Mouse (Mus musculus) mesoderm, embryonic 11.5 days (tissue): Measurements from ENCODE around the gene Rnf2.

ENCODE experiments used
- DNase-seq: peaks from one replicate; pipeline ENCODE4 v3.0.0-alpha.2; 2012; ENCODE audit warnings: low read depth, low spot score

The Rnf2 gene

GRCm38 (mm10) chr1:151500531-151501361 lies at the start of gene Rnf2:
Gene Rnf2 (minus strand): TSS chr1:151500955.
- peak; percentile 96 for DNase-seq

DNA sequence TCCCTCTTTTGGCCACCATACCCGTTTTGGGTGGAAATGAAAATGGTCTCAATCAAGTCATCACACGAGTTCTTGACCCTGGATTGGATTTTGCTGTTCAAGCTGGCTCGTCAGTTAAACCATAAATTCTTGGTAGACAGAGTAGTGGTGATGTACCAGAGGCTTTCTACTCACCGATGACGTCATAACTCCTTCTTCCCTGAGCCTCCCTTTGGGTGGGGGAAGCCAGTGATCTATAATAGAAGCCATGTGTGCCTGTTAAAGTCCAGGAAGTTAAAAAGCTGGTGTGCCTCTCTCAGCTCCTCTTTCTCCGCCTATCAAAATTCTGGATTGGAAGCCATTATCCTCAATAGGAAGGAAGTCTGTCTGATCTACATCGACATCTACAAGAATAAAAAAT lies 49.0 kb upstream of the Rnf2 start:
- no peak for DNase-seq

- no peak for DNase-seq
Measured at GRCm38 (mm10) chr1:151548896-151549610, 48.3 kb upstream of the Rnf2 start.

- no peak for DNase-seq
Measured at GRCm38 (mm10) chr1:151545571-151545970, 44.8 kb upstream of the Rnf2 start.

- DNase-seq, result no peak
Measured at GRCm38 (mm10) chr1:151544581-151544980, 43.8 kb upstream of the Rnf2 start.

GRCm38 (mm10) chr1:151543796-151544477 lies 43.2 kb upstream of the Rnf2 start:
- DNase-seq, result no peak

- no peak for DNase-seq
Measured at GRCm38 (mm10) chr1:151526701-151527100, 25.9 kb upstream of the Rnf2 start.

DNA sequence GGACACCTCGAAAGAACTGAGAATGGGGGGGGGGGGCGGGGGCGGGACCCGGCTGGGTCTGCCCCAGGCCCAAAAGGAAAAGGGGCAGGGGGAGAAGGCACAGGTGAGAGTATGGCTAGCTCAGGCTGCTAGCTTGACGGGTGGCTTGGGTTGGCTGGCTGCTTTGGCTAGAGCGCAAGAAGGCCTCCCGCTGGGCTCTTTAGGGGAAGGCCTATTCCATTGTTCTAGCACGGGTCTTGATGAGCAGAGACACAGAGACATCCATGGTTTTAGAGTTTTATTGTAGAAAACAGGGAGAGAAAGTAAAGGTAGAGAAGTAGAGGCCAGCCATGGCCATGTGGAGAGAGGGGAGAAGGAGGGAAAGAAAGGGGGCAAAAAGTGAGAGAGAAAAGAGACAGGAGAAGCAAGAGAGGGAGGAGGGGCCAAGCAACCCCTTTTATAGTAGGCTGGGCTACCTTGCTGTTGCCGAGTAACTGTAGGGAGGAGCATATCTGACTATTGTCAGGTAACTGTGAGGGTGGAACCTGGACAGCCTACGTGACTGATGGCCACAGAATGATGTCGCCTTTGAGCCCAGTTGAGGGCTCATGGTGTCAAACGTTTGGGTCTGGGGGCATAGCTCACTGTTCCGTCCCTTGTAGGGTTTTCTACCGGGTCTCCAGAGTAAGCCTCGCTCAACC lies 17.0 kb upstream of the Rnf2 start:
- DNase-seq, result no peak

DNA sequence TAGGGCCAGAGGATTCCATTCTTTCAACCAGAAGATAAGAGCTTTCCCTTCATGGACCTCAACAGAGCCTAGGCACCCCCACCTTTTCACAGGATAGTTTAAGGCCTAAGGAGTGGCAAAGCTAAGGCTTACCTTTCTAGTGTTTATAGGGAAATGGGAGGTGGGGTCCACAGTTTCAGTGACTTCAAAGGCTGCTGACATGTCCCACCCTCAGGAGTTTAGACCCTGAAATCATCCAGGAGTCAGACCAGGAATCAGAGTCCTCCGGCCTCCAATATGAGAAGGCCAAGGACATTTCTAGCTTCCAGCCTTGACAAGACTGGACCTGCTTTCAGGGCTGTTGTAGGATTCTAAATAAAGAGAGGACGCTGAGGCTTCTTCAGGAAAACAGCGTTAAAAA lies 16.1 kb upstream of the Rnf2 start:
- no peak for DNase-seq

GRCm38 (mm10) chr1:151515733-151516132 lies 15.0 kb upstream of the Rnf2 start:
- no peak for DNase-seq

DNA sequence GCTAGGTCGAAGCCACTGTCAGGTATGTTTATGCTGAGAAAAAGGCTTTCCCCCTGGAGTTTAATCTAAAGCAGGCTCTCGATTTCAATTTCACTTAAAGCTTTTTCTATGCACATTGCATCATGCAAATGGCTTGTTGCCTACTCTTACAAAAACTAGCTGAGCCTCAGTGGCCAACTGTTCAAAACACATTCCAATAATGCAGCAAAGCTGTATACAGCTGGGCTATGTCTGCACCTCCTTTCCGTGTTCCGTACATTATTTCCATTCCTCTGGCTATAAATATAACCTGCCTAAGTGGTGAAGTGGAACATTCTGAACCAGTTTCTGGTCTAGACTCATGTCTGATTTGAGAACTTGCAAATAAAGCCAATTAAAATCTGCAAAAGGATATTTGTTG lies 13.4 kb upstream of the Rnf2 start:
- no peak for DNase-seq

DNA sequence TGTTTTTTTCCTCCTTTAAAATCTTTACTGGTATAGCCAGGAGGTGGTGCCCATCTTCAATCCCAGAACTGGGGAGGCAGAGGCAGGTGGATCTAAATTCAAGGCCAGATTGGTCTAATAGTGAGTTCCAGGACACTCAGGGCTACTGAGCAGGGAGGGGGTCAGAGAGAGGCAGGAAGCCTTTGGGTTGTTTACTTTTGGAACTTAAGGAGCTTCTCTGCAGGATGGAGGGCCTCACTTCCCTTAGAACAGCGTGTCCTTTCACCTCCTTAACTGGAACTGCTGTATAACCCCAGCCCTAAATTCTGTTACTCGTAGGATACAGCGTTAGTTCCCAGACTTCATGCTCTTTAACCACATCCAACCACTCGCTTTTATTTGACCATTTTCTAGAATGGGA lies 10.1 kb upstream of the Rnf2 start:
- DNase-seq, result no peak

GRCm38 (mm10) chr1:151499815-151500501 lies 797 bp downstream of the Rnf2 start:
- DNase-seq, result peak; percentile 69

GRCm38 (mm10) chr1:151498381-151498780 lies 2.4 kb downstream of the Rnf2 start:
- DNase-seq, result no peak

DNA sequence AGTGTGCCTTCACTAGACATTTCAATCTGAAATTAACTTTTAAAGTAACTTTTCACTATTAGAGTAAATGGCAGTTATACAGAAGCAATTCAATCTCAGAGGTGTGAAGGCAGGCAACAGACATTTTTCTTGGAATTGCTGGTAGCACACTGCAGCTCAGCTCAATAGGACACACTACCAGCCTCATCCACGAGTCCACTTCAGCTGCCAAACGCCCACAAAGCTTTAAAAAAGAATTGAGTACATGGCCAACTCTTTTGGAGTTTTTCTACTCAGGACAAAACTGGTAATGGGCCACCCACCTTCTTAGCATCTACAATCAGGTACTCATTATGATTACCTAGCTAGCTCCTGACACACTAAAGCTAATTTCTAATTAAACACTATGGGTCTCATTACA lies 2.8 kb downstream of the Rnf2 start:
- DNase-seq, result no peak

GRCm38 (mm10) chr1:151497028-151497427 lies 3.7 kb downstream of the Rnf2 start:
- DNase-seq, result peak; percentile 38

GRCm38 (mm10) chr1:151495635-151496285 lies 5.0 kb downstream of the Rnf2 start:
- DNase-seq, result no peak

GRCm38 (mm10) chr1:151494711-151495110 lies 6.0 kb downstream of the Rnf2 start:
- DNase-seq, result no peak

GRCm38 (mm10) chr1:151493826-151494225 lies 6.9 kb downstream of the Rnf2 start:
- no peak for DNase-seq

DNA sequence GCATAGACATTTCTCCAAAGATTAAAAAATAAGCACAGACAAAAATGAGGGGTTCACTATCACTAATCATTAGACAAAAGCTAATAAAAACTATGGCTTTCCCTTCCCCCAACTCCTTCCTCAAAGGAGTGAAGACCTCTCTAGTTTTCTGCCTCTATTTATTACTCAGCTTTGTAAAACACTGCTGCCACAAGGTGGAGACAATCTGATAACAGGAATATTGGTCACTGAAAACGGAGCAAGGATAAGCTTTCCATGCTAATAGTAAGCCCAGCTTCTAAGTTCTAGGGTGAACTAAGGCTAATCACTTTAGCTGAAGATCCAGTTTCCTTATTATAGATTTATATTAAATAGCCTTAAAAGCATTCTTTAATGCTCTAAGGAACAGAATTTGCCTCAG lies 8.3 kb downstream of the Rnf2 start:
- no peak for DNase-seq

- DNase-seq, result no peak
Measured at GRCm38 (mm10) chr1:151489806-151490205, 10.9 kb downstream of the Rnf2 start.
